Mouse (Mus musculus): Measurements from ENCODE around the gene Secisbp2.

- TF ChIP-seq CTCF (IDR thresholded peaks at IDR 0.05): no peak
- no peak for TF ChIP-seq EP300 (IDR thresholded peaks at IDR 0.05; ENCODE audit: insufficient read depth, low read depth, low read length)
Measured at GRCm38 (mm10) chr13:51644829-51645789, 6.4 kb upstream of the Secisbp2 start, which contains the start of gene Cks2.

Data from heart, adult 2 months (tissue).